Mouse (Mus musculus) spleen, adult 2 months (tissue): Measurements from ENCODE around the gene Lgi4. TPM values are rescaled to one million over a fixed set of nuclear protein-coding genes. Genes with fewer than 3 reads are reported as not detected.

ENCODE experiments used
- DNase-seq, 2 experiments: peaks; one replicate each; pipeline versions ENCODE4 v3.0.0 to v3.0.0-alpha.2; 2012 to 2021; ENCODE audit warnings: low spot score in 2 of 2, low read depth in 1 of 2
- H3K27ac ChIP-seq: fragments of 200-500 bp; 2 replicates; pipeline ENCODE4 v1.5.1; 2012; ENCODE audit warnings: low read length, inconsistent platforms; ENCODE audit not compliant: insufficient read depth
- H3K27me3 ChIP-seq: fragments of 200-500 bp; 2 replicates; pipeline ENCODE4 v1.6.1; 2012; ENCODE audit warnings: mild to moderate bottlenecking, moderate library complexity, low read length, inconsistent platforms; ENCODE audit not compliant: control insufficient read depth, insufficient read depth
- H3K36me3 ChIP-seq: fragments of 200-500 bp; 2 replicates; pipeline ENCODE4 v1.6.1; 2012; ENCODE audit warnings: mild to moderate bottlenecking, low read length, inconsistent platforms; ENCODE audit not compliant: control insufficient read depth, insufficient read depth
- H3K4me1 ChIP-seq: fragments of 200-500 bp; 2 replicates; pipeline ENCODE4 v1.6.1; 2011; ENCODE audit warnings: inconsistent platforms; ENCODE audit not compliant: control insufficient read depth, insufficient read depth, insufficient read length
- H3K4me3 ChIP-seq: fragments of 200-500 bp; 2 replicates; pipeline ENCODE4 v1.5.1; 2011; ENCODE audit warnings: mild to moderate bottlenecking, inconsistent platforms; ENCODE audit not compliant: insufficient read depth, insufficient read length; ENCODE audit errors: extremely low read depth
- CTCF ChIP-seq: fragments of 200-500 bp; IDR thresholded peaks from 2 replicates; pipeline ENCODE4 v1.5.1; 2011; ENCODE audit warnings: mild to moderate bottlenecking, inconsistent platforms; ENCODE audit not compliant: insufficient read depth, insufficient read length, insufficient replicate concordance; ENCODE audit errors: extremely low read depth
- POLR2A ChIP-seq: fragments of 200-500 bp; IDR thresholded peaks from 2 replicates; pipeline ENCODE4 v1.6.1; 2011; ENCODE audit warnings: low read depth, low read length, inconsistent platforms
- WGBS: fragments of 180-500 bp; shearing (Covaris S2); methylation state at CpG from one replicate; pipeline ENCODE4 v1.1.7; 2018; 5-methylcytosine and 5-hydroxymethylcytosine counted together
- polyA plus RNA-seq: library from polyadenylated mRNA; depleted of rRNA; stranded (reverse); fragments of >200 nt; gene quantifications from 2 replicates; pipeline ENCODE4 v1.2.3, GENCODE M21; 2012

The Lgi4 gene
- polyA plus RNA-seq, 1 experiment, result 0.92 TPM

DNA sequence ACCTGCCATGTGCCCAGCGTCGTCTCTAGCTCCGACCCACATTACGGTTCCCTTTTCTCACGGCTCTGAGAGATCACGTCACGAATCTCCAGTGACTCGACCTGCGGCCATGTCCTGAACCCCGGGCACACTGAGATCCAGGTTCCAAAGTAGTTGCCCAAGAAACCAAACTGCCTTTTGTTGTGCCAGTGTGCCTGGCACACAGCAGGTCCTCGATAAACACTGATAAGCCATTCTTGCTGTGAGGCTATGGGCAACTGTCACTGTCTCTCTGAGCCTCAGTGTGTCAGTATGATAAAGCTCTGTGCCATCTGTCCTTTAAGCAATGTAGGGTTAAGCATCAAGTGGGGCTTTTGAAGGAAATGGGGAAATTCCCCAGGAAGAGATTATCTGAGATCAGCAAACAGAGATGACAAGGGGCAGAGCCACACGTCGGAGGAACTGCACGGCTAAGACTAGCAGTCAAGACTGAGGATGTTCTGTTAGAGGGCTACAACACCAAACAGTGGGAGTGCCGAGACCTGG lies 51.8 kb downstream of the Lgi4 start:
- Histone ChIP-seq H3K36me3 (no peaks in the 10 kb centered on the region), H3K27ac (0 out of 2 replicates have a peak overlapping the region, but pooled peaks have one; percentile 8), H3K27me3 (no peaks in the 10 kb centered on the region), H3K4me3 (no peak overlapping the region), H3K4me1 (peaks cover 10% of the 10 kb centered on the region; the same call in 1 of the 2 replicates)
- no peak for TF ChIP-seq POLR2A
- TF ChIP-seq CTCF, result no peak
- 49% methylated on average over 15 of the region's 15 CpGs for WGBS
- DNase-seq, result no peak

- 70% methylated on average over 4 of the region's 4 CpGs for WGBS
- no peaks in the 10 kb centered on the region for H3K27me3 ChIP-seq
- no peak overlapping the region for H3K27ac ChIP-seq
- no peaks in the 10 kb centered on the region for H3K36me3 ChIP-seq
- TF ChIP-seq CTCF, result no peak
- TF ChIP-seq POLR2A, result no peak
- H3K4me1 ChIP-seq, result peaks cover 10% of the 10 kb centered on the region; the same call in 1 of the 2 replicates
- DNase-seq, result no peak
- H3K4me3 ChIP-seq, result no peak overlapping the region
These were observed 52.9 kb downstream of the Lgi4 start for GRCm38 (mm10) chr7:31112036-31112435.

GRCm38 (mm10) chr7:31113800-31114199 lies 54.7 kb downstream of the Lgi4 start:
- H3K27ac ChIP-seq, result no peak overlapping the region
- 82% methylated on average over 6 of the region's 6 CpGs for WGBS
- H3K4me1 ChIP-seq, result peaks cover 10% of the 10 kb centered on the region; the same call in 1 of the 2 replicates
- H3K36me3 ChIP-seq, result no peaks in the 10 kb centered on the region
- no peaks in the 10 kb centered on the region for H3K27me3 ChIP-seq
- DNase-seq, result no peak
- H3K4me3 ChIP-seq, result no peak overlapping the region
- TF ChIP-seq POLR2A (no peak), CTCF (no peak)

DNA sequence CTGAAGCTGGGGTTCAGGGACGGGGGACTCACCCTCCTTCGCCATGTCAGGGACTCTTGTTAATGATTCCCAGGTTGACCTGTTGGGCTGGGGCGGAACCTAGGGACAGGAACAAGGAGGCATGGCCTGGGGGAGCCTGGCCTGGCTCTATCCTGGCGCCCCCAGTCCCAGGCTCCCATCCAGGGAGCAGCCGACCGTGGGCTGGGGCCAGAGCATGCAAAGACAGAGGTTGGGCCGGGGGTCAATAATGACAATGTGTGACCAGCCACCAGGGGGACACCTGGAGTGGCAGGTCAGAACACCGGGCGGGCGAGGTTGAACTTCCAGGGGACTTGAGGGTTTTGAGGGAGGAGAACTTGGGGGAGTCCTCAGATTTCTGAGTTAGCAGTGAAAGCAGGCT lies 55.5 kb downstream of the Lgi4 start:
- TF ChIP-seq POLR2A (no peak), CTCF (no peak)
- peaks cover 10% of the 10 kb centered on the region; the same call in 1 of the 2 replicates for H3K4me1 ChIP-seq
- no peaks in the 10 kb centered on the region for H3K27me3 ChIP-seq
- 93% methylated on average over 10 of the region's 10 CpGs for WGBS
- no peak overlapping the region for H3K27ac ChIP-seq
- H3K36me3 ChIP-seq, result no peaks in the 10 kb centered on the region
- DNase-seq, result no peak
- no peak overlapping the region for H3K4me3 ChIP-seq

DNA sequence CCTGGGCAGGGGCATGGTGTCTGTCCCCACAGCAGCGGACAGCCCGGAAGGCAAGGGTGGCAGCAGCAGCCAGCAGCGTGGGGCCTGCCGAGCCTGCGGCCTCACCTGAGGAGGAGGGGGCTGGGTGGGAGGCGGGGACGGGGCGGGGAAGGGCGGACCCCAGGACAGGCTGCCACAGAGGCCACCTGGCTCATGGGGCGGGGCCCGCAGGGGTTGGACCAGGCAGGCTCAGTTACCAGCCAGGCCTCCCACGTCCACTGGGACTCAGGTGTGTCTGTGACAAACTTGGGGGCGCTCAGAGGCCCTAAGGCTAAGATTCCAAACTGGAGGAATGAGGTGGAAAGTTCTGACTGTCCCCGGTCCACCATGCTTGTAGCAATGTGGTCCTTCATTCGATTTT lies 56.0 kb downstream of the Lgi4 start, which contains the start of gene Hpn:
TSS of gene Hpn (minus strand) at position 109 of the 400 bp plus-strand sequence.
- no peak for DNase-seq
- Histone ChIP-seq H3K27me3 (no peaks in the 10 kb centered on the region), H3K27ac (peak within 1 kb of the TSS; percentile 21), H3K36me3 (no peaks in the 10 kb centered on the region), H3K4me3 (no peak within 1 kb of the TSS), H3K4me1 (peaks cover 10% of the 10 kb centered on the region; the same call in 1 of the 2 replicates)
- WGBS, result 68% methylated on average over 15 of the region's 15 CpGs
- no peak for TF ChIP-seq CTCF
- TF ChIP-seq POLR2A, result no peak

- TF ChIP-seq POLR2A (no peak), CTCF (no peak)
- peak overlapping the region; percentile 21 for H3K27ac ChIP-seq
These were observed 56.5 kb downstream of the Lgi4 start for GRCm38 (mm10) chr7:31115587-31116043.

DNA sequence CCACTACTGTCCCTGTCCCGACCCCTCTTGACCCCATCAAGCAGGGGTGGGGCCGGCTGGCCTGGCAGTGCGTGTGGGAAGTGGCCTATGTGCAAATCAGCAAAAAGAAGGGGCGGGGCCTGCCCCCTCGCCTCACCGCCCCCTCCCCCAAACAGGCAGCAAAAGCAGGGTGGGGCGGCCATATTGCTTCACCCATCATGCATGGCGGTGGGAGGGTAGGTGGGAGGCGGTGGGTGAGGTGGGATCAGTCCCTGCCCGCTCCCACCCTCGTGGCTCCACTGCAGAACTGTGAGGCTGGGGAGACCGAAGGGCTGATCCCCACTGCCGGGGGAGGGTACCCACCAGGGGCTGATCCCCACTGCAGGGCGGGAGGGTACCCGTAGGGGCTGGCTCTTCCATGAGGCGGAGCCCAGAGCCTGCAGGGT lies 57.6 kb downstream of the Lgi4 start:
- Histone ChIP-seq H3K4me3 (no peak overlapping the region), H3K36me3 (no peaks in the 10 kb centered on the region), H3K4me1 (no peaks in the 10 kb centered on the region), H3K27me3 (no peaks in the 10 kb centered on the region), H3K27ac (no peak overlapping the region)
- 86% methylated on average over 16 of the region's 16 CpGs for WGBS
- TF ChIP-seq POLR2A (no peak), CTCF (no peak)
- no peak for DNase-seq

More at GRCm38 (mm10) chr7:31115587-31116043, 56.5 kb downstream of the Lgi4 start:
- Histone ChIP-seq H3K4me3 (no peak overlapping the region), H3K36me3 (no peaks in the 10 kb centered on the region), H3K27me3 (no peaks in the 10 kb centered on the region), H3K4me1 (peaks cover 10% of the 10 kb centered on the region; the same call in 1 of the 2 replicates)
- DNase-seq, result peak in 1 of 2 experiments; percentile 33
- 39% methylated on average over 17 of the region's 17 CpGs for WGBS
